Mouse (Mus musculus) midbrain, postnatal 0 days (tissue): ENCODE results near the gene Gm7879. TPM values are rescaled to one million over a fixed set of nuclear protein-coding genes. Genes with fewer than 3 reads are reported as not detected.
A peak's percentile ranks its signal among the peaks of the same experiment; 100 is the strongest.

Experiments used
- ATAC-seq: fragments of 200-750 bp; cut with Nextera tagmentation; 2 replicates; pipeline ENCODE4 v1.8.0; 2017; ENCODE audit warnings: moderate number of reproducible peaks, mild to moderate bottlenecking, moderate TSS enrichment, moderate library complexity; ENCODE audit not compliant: low FRiP score
- DNase-seq: peaks from one replicate; pipeline ENCODE4 v3.0.0-alpha.2; 2015; ENCODE audit warnings: low spot score
- H3K27ac ChIP-seq: fragments of 300-500 bp; sonication (generic); 2 replicates; pipeline ENCODE4 v1.5.1; 2014; ENCODE audit warnings: low read depth, mild to moderate bottlenecking, low read length, mixed read lengths
- H3K27me3 ChIP-seq: fragments of 300-500 bp; sonication (generic); 2 replicates; pipeline ENCODE4 v1.6.1; 2014; ENCODE audit warnings: low read length, control low read depth, mixed read lengths; ENCODE audit not compliant: insufficient read depth
- H3K36me3 ChIP-seq: fragments of 300-500 bp; sonication (generic); 2 replicates; pipeline ENCODE4 v1.6.1; 2014; ENCODE audit warnings: low read length, control low read depth, mixed read lengths; ENCODE audit not compliant: insufficient read depth
- H3K4me1 ChIP-seq: fragments of 300-500 bp; sonication (generic); 2 replicates; pipeline ENCODE4 v1.6.1; 2014; ENCODE audit warnings: mild to moderate bottlenecking, control low read depth, antibody characterized with exemption, low read length, mixed read lengths; ENCODE audit not compliant: insufficient read depth
- H3K4me2 ChIP-seq: fragments of 300-500 bp; sonication (generic); 2 replicates; pipeline ENCODE4 v1.6.1; 2014; ENCODE audit warnings: low read depth, mild to moderate bottlenecking, low read length, mixed read lengths; ENCODE audit not compliant: poor library complexity, severe bottlenecking
- H3K4me3 ChIP-seq: fragments of 300-500 bp; sonication (generic); 2 replicates; pipeline ENCODE4 v1.5.1; 2014; ENCODE audit warnings: low read depth, mild to moderate bottlenecking, low read length, moderate library complexity
- H3K9ac ChIP-seq: fragments of 300-500 bp; sonication (generic); replicated peaks from 2 replicates; pipeline ENCODE4 v1.6.1; 2014; ENCODE audit warnings: mild to moderate bottlenecking, low read length, moderate library complexity, mixed read lengths; ENCODE audit not compliant: poor library complexity, severe bottlenecking
- H3K9me3 ChIP-seq: fragments of 300-500 bp; sonication (generic); 2 replicates; pipeline ENCODE4 v1.6.1; 2016; ENCODE audit warnings: low read length, control low read depth
- CTCF ChIP-seq: IDR thresholded peaks from 2 replicates; pipeline ENCODE4 v1.5.1; 2016; ENCODE audit warnings: antibody characterized with exemption, mild to moderate bottlenecking
- WGBS: fragments of 180-500 bp; shearing (Covaris S2); extraction: QIAGEN DNeasy Blood & Tissue Kit; methylation state at CpG from one replicate; pipeline ENCODE4 v1.1.7; 2014; 5-methylcytosine and 5-hydroxymethylcytosine counted together
- polyA plus RNA-seq: library from polyadenylated mRNA; unstranded; fragments of >200 nt; fragmentation: Nextera tagmentation; extraction: Ambion mirVana; gene quantifications from 2 replicates; pipeline ENCODE4 v1.2.1, GENCODE M21; 2015
- total RNA-seq: library from RNA; depleted of rRNA; stranded (reverse); fragments of >200 nt; gene quantifications from 2 replicates; pipeline ENCODE4 v1.2.3, GENCODE M21; 2014

The Gm7879 gene
- total and polyA plus RNA-seq, 2 experiments from 2014 or later = 0.26 TPM; not detected in 1

DNA sequence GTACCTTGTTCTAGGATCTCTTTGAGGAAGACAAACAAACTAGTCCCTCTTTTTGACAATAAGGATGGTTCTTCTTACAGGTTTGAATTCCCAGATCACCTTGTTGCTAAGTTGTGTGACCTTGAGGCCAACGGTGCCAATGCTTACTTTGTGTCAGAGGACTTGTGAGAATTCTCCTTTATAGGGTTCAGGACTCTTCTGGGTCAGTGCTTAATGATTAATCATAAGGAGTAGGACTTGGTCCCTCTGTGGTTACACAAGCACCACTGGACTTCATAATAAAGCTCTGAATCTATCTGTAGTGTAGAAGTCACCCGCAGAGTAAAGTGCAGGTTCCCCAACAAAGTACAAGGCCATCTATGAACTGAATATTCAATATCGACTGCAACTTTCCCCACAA is 8.3 kb upstream of the Gm7879 start:
- Histone ChIP-seq H3K27ac (no peak overlapping the region), H3K4me2 (no peak overlapping the region), H3K4me1 (no peaks in the 10 kb centered on the region), H3K36me3 (no peaks in the 10 kb centered on the region), H3K4me3 (no peak overlapping the region), H3K9ac (no peak overlapping the region), H3K9me3 (no peaks in the 10 kb centered on the region), H3K27me3 (no peaks in the 10 kb centered on the region)
- TF ChIP-seq CTCF = no peak
- ATAC-seq (no peak), DNase-seq (no peak)
- 92% methylated on average over 3 of the region's 3 CpGs for WGBS

GRCm38 (mm10) chr5:43909213-43909612 is 3.7 kb upstream of the Gm7879 start:
- H3K4me3 ChIP-seq = no peak overlapping the region
- no peaks in the 10 kb centered on the region for H3K4me1 ChIP-seq
- no peaks in the 10 kb centered on the region for H3K9me3 ChIP-seq
- 70% methylated on average over 9 of the region's 9 CpGs for WGBS
- ATAC-seq (no peak), DNase-seq (no peak)
- no peak overlapping the region for H3K27ac ChIP-seq
- H3K36me3 ChIP-seq = no peaks in the 10 kb centered on the region
- H3K9ac ChIP-seq = no peak overlapping the region
- no peaks in the 10 kb centered on the region for H3K27me3 ChIP-seq
- no peak for TF ChIP-seq CTCF
- H3K4me2 ChIP-seq = no peak overlapping the region

DNA sequence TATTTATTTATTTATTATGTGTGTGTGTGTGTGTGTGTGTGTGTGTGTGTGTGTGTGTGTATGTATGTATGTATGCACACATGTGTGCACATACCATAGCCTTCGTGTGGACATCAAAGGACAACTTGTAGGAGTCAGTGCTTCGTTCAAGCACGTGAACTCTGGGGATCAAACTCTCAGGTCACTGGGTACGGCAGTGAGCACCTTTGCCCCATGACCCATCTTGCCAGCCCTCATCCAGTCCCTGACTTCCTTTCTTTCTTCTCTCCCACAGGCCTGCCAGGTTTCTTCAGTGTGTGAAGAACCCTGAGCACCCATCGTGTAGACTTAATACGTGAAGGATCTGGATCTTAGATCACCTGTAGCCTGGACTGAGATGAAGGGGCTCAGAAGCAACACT is 2.9 kb upstream of the Gm7879 start:
- Histone ChIP-seq H3K9ac (no peak overlapping the region), H3K36me3 (no peaks in the 10 kb centered on the region), H3K27ac (no peak overlapping the region), H3K27me3 (no peaks in the 10 kb centered on the region), H3K4me1 (no peaks in the 10 kb centered on the region), H3K9me3 (no peaks in the 10 kb centered on the region), H3K4me3 (no peak overlapping the region), H3K4me2 (no peak overlapping the region)
- no peak for TF ChIP-seq CTCF
- no peak for ATAC-seq
- DNase-seq = no peak
- 91% methylated on average over 6 of the region's 6 CpGs for WGBS

DNA sequence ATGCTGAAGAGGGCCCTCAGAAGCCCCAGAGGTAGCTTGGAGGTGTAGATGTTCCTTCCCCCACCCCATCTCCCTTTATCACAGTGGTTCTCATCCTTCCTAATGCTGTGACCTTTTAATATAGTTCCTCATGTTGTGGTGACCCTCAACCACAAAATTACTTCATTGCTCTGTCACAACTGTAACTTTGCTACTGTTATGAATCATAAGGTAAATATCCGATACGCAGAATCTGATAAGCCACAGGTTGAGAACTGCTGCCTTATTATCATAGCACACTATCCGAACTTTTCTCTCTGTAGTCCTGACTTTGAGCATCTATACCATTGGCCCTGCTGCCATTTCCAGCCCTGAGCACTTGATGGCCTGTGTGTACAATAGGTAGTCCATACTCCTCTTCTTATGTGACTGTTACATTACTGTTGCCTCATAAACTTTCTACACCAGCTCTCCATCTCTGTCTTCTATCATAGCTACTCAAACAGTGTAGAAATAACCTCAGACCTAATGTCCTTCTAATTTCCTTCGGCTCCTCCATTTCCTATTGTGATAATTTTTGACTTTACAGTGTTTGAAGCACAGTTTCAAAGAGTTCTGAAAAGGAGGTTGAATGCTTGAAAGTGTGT is 2.4 kb downstream of the Gm7879 start:
- WGBS = 93% methylated on average over 4 of the region's 4 CpGs
- TF ChIP-seq CTCF = no peak
- Histone ChIP-seq H3K4me2 (no peak overlapping the region), H3K27ac (no peak overlapping the region), H3K4me1 (no peaks in the 10 kb centered on the region), H3K9ac (no peak overlapping the region), H3K9me3 (no peaks in the 10 kb centered on the region), H3K36me3 (no peaks in the 10 kb centered on the region), H3K27me3 (no peaks in the 10 kb centered on the region), H3K4me3 (no peak overlapping the region)
- DNase-seq = no peak
- ATAC-seq = no peak

DNA sequence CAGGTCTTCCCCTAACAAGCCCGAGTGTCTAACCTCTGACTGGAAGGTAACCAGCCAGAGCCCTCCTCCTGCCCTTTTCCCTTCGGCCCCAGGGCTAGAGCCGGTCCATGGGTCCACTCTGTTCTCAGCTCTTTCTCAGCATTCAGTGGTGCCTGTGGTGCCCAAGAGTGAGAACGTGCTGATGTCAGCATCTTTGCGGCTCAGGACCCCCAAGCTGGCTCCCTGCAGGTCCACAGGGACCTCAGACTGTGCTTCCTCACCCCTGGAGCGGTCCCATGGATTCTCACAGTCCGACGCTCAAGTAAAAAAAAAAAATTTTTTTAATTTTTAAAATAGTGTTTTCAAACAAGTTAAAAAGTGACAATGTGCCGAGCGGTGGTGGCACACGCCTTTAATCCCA is 8.9 kb downstream of the Gm7879 start:
- DNase-seq (no peak), ATAC-seq (no peak)
- Histone ChIP-seq H3K9me3 (no peaks in the 10 kb centered on the region), H3K36me3 (no peaks in the 10 kb centered on the region), H3K9ac (no peak overlapping the region), H3K27me3 (no peaks in the 10 kb centered on the region), H3K4me2 (no peak overlapping the region), H3K4me3 (no peak overlapping the region), H3K4me1 (no peaks in the 10 kb centered on the region), H3K27ac (no peak overlapping the region)
- TF ChIP-seq CTCF = no peak
- WGBS = 92% methylated on average over 11 of the region's 11 CpGs

DNA sequence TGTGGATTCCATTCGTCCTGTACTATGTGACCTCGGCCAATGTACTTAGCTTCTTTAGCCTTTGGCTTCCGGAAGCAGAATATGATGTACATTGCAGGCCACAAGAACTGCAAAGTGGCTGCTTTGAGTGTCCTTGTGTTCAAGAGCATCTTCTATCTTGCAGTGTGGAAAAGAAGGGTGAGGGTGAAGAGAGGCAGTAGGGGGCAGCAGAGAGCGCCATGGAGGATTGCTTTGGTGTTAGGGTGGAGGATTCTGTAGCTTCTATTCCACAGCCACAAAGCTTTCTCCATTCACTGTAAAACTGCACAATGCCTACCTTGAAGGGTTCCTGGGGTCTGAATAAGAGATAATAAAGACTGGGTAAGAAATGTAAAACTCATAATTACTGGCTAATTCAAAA is 11.0 kb downstream of the Gm7879 start:
- Histone ChIP-seq H3K9me3 (no peaks in the 10 kb centered on the region), H3K27me3 (no peaks in the 10 kb centered on the region), H3K4me1 (no peaks in the 10 kb centered on the region), H3K9ac (no peak overlapping the region), H3K27ac (no peak overlapping the region), H3K4me2 (no peak overlapping the region), H3K4me3 (no peak overlapping the region), H3K36me3 (no peaks in the 10 kb centered on the region)
- DNase-seq (no peak), ATAC-seq (no peak)
- peak; percentile 64 for TF ChIP-seq CTCF
- WGBS = 33% methylated on average over 4 of the region's 4 CpGs
